In the genomic region with DNA sequence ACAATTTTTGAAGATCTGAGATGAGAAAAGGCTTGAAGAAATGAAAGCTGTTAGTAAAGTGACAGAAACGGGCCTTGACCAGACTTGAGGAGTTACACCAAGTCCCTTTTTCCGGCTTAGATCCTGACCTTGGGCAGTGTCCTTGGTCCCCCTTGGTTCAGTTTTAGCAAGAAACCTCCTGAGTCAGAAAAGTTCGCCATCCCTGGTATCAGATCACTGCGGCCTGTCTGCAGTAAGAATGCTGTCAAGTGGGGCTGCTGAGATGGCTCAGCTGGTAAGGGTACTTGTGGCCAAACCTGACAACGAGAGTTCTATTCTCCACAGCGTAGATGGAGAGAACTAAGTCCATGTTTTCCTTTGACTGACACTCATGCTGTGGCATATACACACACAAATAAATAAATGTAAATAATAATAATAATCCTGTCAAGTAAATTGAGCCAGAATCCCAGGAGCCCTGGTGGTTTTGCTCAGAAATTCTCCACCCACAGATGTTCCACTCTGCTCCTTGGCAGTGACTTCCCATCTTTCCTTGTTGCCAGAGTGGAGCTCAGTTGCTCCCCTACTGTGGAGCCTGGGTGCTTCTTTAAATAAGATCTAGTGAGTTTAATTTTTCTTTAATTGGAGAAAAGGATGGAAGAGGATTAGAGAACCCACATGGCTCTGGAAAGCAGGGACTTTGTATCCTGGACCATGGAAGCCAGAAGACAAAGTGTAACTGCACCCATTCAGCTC, we compare ENCODE assay signal across 10 mouse cellular contexts. TPM values are rescaled to one million over a fixed set of nuclear protein-coding genes. Genes with fewer than 3 reads are reported as not detected.
DNase-seq lines count a peak whose midpoint lies in the region; ATAC-seq lines count a peak whose summit lies in the region.
"Had no signal": no experiment of that assay in that cellular context is flagged by ENCODE, and none has a peak within 500 bp of the region (broad histone marks: within the 10 kb centered on the region; RNA-seq: fewer than 3 reads in every experiment).

No protein-coding gene starts in this region.

- intact Hi-C loops in heart, postnatal 10 days (cut with DNase I), result loop anchor here (1.0 to 5.0 kb wide), 3 partner anchors 27 to 209 kb away; no protein-coding TSS in a partner anchor

- no peak for ATAC-seq in heart, embryonic 16.5 days (replicated peaks; ENCODE audit: extremely low read depth, insufficient read depth, low FRiP score)
- no peak for ATAC-seq in hindbrain, embryonic 16.5 days
- no peak for ATAC-seq in midbrain, embryonic 16.5 days

- peak overlapping the region; percentile 86 for H3K4me2 ChIP-seq in heart, embryonic 16.5 days (ENCODE audit: low read depth, low read length)
- H3K4me2 ChIP-seq in hindbrain, embryonic 16.5 days (ENCODE audit: low read length), result peak overlapping the region; percentile 85
- H3K4me2 ChIP-seq in midbrain, embryonic 16.5 days (ENCODE audit: low read length), result peak overlapping the region; percentile 64

- no peak overlapping the region; the same call in 1 of the 2 replicates for H3K4me3 ChIP-seq in heart, embryonic 16.5 days (ENCODE audit: low read length)
- no peak overlapping the region for H3K4me3 ChIP-seq in brown adipose tissue, adult 24 weeks (ENCODE audit: insufficient read depth, low read depth, low read length)
- no peak overlapping the region for H3K4me3 ChIP-seq in hindbrain, embryonic 16.5 days (ENCODE audit: low read length)
- H3K4me3 ChIP-seq in midbrain, embryonic 16.5 days (ENCODE audit: low read depth, low read length), result peak overlapping the region; percentile 63; the same call in 1 of the 2 replicates

- H3K27me3 ChIP-seq in heart, embryonic 16.5 days (ENCODE audit: control insufficient read depth, insufficient read depth, low read length), result no peaks in the 10 kb centered on the region
- H3K27me3 ChIP-seq in hindbrain, embryonic 16.5 days (replicated peaks; ENCODE audit: control insufficient read depth, insufficient read depth, low read length), result no peaks in the 10 kb centered on the region; the same call in 1 of the 2 replicates
- H3K27me3 ChIP-seq in midbrain, embryonic 16.5 days (ENCODE audit: control insufficient read depth, insufficient read depth, low read depth, low read length), result no peaks in the 10 kb centered on the region
- H3K27me3 ChIP-seq: Patski had no signal

- H3K4me1 ChIP-seq in heart, embryonic 16.5 days (ENCODE audit: control insufficient read depth, insufficient read depth, low read length), result peaks cover 25% of the 10 kb centered on the region
- 0 out of 2 replicates have a peak, but pooled peaks cover 2% of the 10 kb centered on the region for H3K4me1 ChIP-seq in brown adipose tissue, adult 24 weeks (ENCODE audit: control insufficient read depth, insufficient read depth, insufficient read length, low read length)
- peaks cover 26% of the 10 kb centered on the region for H3K4me1 ChIP-seq in hindbrain, embryonic 16.5 days (ENCODE audit: control insufficient read depth, insufficient read depth, low read depth, low read length)
- peaks cover 25% of the 10 kb centered on the region for H3K4me1 ChIP-seq in midbrain, embryonic 16.5 days (ENCODE audit: control insufficient read depth, insufficient read depth, low read length)

- no peaks in the 10 kb centered on the region for H3K9me3 ChIP-seq in heart, embryonic 16.5 days (replicated peaks; ENCODE audit: control insufficient read depth, low read length)
- no peaks in the 10 kb centered on the region for H3K9me3 ChIP-seq in hindbrain, embryonic 16.5 days (ENCODE audit: control insufficient read depth, low read length)
- no peaks in the 10 kb centered on the region for H3K9me3 ChIP-seq in midbrain, embryonic 16.5 days (replicated peaks; ENCODE audit: control insufficient read depth, low read length, poor library complexity, severe bottlenecking)

- 68% methylated on average over 6 of the region's 6 CpGs for WGBS in heart, embryonic 16.5 days
- WGBS in hindbrain, embryonic 16.5 days, result 74% methylated on average over 6 of the region's 6 CpGs
- WGBS in midbrain, embryonic 16.5 days, result 73% methylated on average over 6 of the region's 6 CpGs

- DNase-seq in heart, postnatal 10 days, result no peak
- no peak for DNase-seq in lung, postnatal 25 days (ENCODE audit: low spot score)
- DNase-seq in spleen, postnatal 4 days (ENCODE audit: low spot score in 2 of 2), result no peak
- no peak for DNase-seq in thymus, adult 18-20 months

- H3K27ac ChIP-seq in heart, embryonic 16.5 days (ENCODE audit: low read length), result peak overlapping the region; percentile 76
- H3K27ac ChIP-seq in brown adipose tissue, adult 24 weeks (replicated peaks; ENCODE audit: low read depth, low read length), result 0 out of 2 replicates have a peak overlapping the region, but pooled peaks have one; percentile 16
- no peak overlapping the region for H3K27ac ChIP-seq in hindbrain, embryonic 16.5 days (ENCODE audit: low read depth, low read length)
- H3K27ac ChIP-seq in midbrain, embryonic 16.5 days (ENCODE audit: low read length), result no peak overlapping the region

- peak overlapping the region; percentile 78; the same call in 1 of the 2 replicates for H3K9ac ChIP-seq in heart, embryonic 16.5 days (ENCODE audit: low read length)
- H3K9ac ChIP-seq in hindbrain, embryonic 16.5 days (ENCODE audit: low read depth, low read length), result no peak overlapping the region
- H3K9ac ChIP-seq in midbrain, embryonic 16.5 days (ENCODE audit: low read depth, low read length), result peak overlapping the region; percentile 78; the same call in 1 of the 2 replicates

- H3K36me3 ChIP-seq in heart, embryonic 16.5 days (ENCODE audit: control insufficient read depth, insufficient read depth), result no peaks in the 10 kb centered on the region
- H3K36me3 ChIP-seq in hindbrain, embryonic 16.5 days (ENCODE audit: control insufficient read depth, insufficient read depth, low read length), result no peaks in the 10 kb centered on the region
- H3K36me3 ChIP-seq in midbrain, embryonic 16.5 days (ENCODE audit: control insufficient read depth, insufficient read depth, low read length), result no peaks in the 10 kb centered on the region

RNA-seq across cellular contexts. Expression of gene Itpk1, which starts 1.3 kb away (rescaled TPM):
- 7.2 and 8.8 TPM in 2 replicates for polyA plus RNA-seq in heart, embryonic 16.5 days (2015; fragmentation: Nextera tagmentation; extraction: Ambion mirVana)
- total RNA-seq in heart, postnatal 10 days (2021), result 10 to 100 TPM in 1 of 2 experiments, 1 to 10 TPM in 1; 9.6 to 11.2 TPM
- 65.8 and 126 TPM in 2 replicates for polyA plus RNA-seq in brown adipose tissue, adult 24 weeks (2012; ENCODE audit: insufficient read depth, insufficient read length, missing spikeins)
- 41.2 and 42.5 TPM in 2 replicates for polyA plus RNA-seq in hindbrain, embryonic 16.5 days (2015; fragmentation: Nextera tagmentation; extraction: Ambion mirVana)
- 35.8 and 39.3 TPM in 2 replicates for polyA plus RNA-seq in midbrain, embryonic 16.5 days (2015; fragmentation: Nextera tagmentation; extraction: Ambion mirVana)

RNA-seq across cellular contexts. Expression of gene Moap1, which starts 37.4 kb away (rescaled TPM):
- 19.0 and 19.5 TPM in 2 replicates for polyA plus RNA-seq in heart, embryonic 16.5 days (2015; fragmentation: Nextera tagmentation; extraction: Ambion mirVana)
- total RNA-seq in heart, postnatal 10 days (2021), result 10 to 100 TPM in 1 of 2 experiments, 1 to 10 TPM in 1; 9.1 to 10.5 TPM
- polyA plus RNA-seq in brown adipose tissue, adult 24 weeks (2012; ENCODE audit: insufficient read depth, insufficient read length, missing spikeins), result 1.6 and 2.3 TPM in 2 replicates
- 72.4 and 81.3 TPM in 2 replicates for polyA plus RNA-seq in hindbrain, embryonic 16.5 days (2015; fragmentation: Nextera tagmentation; extraction: Ambion mirVana)
- polyA plus RNA-seq in midbrain, embryonic 16.5 days (2015; fragmentation: Nextera tagmentation; extraction: Ambion mirVana), result 76.2 and 78.4 TPM in 2 replicates

RNA-seq across cellular contexts. Expression of gene Tmem251, which starts 37.5 kb away (rescaled TPM):
- 7.7 and 8.3 TPM in 2 replicates for polyA plus RNA-seq in heart, embryonic 16.5 days (2015; fragmentation: Nextera tagmentation; extraction: Ambion mirVana)
- total RNA-seq in heart, postnatal 10 days (2021), result 1 to 10 TPM; 4.8 to 5.5 TPM
- 3.5 and 4.7 TPM in 2 replicates for polyA plus RNA-seq in brown adipose tissue, adult 24 weeks (2012; ENCODE audit: insufficient read depth, insufficient read length, missing spikeins)
- 9.9 and 11.8 TPM in 2 replicates for polyA plus RNA-seq in hindbrain, embryonic 16.5 days (2015; fragmentation: Nextera tagmentation; extraction: Ambion mirVana)
- polyA plus RNA-seq in midbrain, embryonic 16.5 days (2015; fragmentation: Nextera tagmentation; extraction: Ambion mirVana), result 10.8 and 11.3 TPM in 2 replicates

RNA-seq across cellular contexts. Expression of gene Gm28051, which starts 51.5 kb away (rescaled TPM):
- not detected in 2 replicates for polyA plus RNA-seq in heart, embryonic 16.5 days (2015; fragmentation: Nextera tagmentation; extraction: Ambion mirVana)
- not detected for total RNA-seq in heart, postnatal 10 days (2021)
- not detected in 2 replicates for polyA plus RNA-seq in brown adipose tissue, adult 24 weeks (2012; ENCODE audit: insufficient read depth, insufficient read length, missing spikeins)
- not detected in 2 replicates for polyA plus RNA-seq in hindbrain, embryonic 16.5 days (2015; fragmentation: Nextera tagmentation; extraction: Ambion mirVana)
- not detected in 2 replicates for polyA plus RNA-seq in midbrain, embryonic 16.5 days (2015; fragmentation: Nextera tagmentation; extraction: Ambion mirVana)
- total RNA-seq: layer of hippocampus, postnatal 14 days had no signal
- polyA plus RNA-seq: Patski had no signal

RNA-seq across cellular contexts. Expression of gene Gon7, which starts 51.5 kb away (rescaled TPM):
- 20.0 and 27.2 TPM in 2 replicates for polyA plus RNA-seq in heart, embryonic 16.5 days (2015; fragmentation: Nextera tagmentation; extraction: Ambion mirVana)
- total RNA-seq in heart, postnatal 10 days (2021), result 10 to 100 TPM; 10.6 to 11.7 TPM
- polyA plus RNA-seq in brown adipose tissue, adult 24 weeks (2012; ENCODE audit: insufficient read depth, insufficient read length, missing spikeins), result 7.5 and 8.8 TPM in 2 replicates
- 38.7 and 45.2 TPM in 2 replicates for polyA plus RNA-seq in hindbrain, embryonic 16.5 days (2015; fragmentation: Nextera tagmentation; extraction: Ambion mirVana)
- 48.6 and 53.2 TPM in 2 replicates for polyA plus RNA-seq in midbrain, embryonic 16.5 days (2015; fragmentation: Nextera tagmentation; extraction: Ambion mirVana)

Comparison
In these comparisons a context has a peak if more than half of its experiments do, and no peak if none do; other contexts are left out.
1. H3K27ac ChIP-seq: peak in heart, embryonic 16.5 days (single experiment) and brown adipose tissue, adult 24 weeks (single experiment); none in hindbrain, embryonic 16.5 days (single experiment) and midbrain, embryonic 16.5 days (single experiment).
2. Peak in every context shown above with its lines, with median percentiles within 50 percentile points of each other: H3K4me2 ChIP-seq.